Mouse (Mus musculus) monocyte, adult 2 months (primary cell): ENCODE measurements around the gene Znrf4.

Experiments used
- DNase-seq, 2 experiments: peaks; one replicate each; pipeline ENCODE4 v3.0.0; 2022; ENCODE audit warnings: low spot score in 2 of 2, low read depth in 1 of 2

The Znrf4 gene

DNA sequence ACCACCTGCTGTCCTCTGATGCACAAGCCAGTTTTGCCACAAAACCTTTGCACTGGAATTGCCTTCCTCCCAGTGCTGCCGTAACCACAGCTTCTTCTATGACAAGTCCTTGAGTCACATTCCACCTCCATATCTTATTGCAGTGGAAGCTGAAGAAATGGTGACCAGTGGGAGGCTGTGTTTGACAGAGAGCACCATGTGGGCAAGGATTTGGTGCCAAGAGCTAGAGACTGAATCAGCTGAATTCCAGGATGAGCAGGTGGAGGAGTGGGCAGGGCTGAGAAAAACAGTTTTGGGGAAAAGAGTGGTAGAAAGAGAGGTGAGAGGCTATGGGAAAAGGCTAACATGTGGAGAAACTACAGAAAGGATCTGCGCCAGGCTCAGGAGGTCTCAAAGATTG lies 18.4 kb downstream of the Znrf4 start:
- no peak for DNase-seq

DNA sequence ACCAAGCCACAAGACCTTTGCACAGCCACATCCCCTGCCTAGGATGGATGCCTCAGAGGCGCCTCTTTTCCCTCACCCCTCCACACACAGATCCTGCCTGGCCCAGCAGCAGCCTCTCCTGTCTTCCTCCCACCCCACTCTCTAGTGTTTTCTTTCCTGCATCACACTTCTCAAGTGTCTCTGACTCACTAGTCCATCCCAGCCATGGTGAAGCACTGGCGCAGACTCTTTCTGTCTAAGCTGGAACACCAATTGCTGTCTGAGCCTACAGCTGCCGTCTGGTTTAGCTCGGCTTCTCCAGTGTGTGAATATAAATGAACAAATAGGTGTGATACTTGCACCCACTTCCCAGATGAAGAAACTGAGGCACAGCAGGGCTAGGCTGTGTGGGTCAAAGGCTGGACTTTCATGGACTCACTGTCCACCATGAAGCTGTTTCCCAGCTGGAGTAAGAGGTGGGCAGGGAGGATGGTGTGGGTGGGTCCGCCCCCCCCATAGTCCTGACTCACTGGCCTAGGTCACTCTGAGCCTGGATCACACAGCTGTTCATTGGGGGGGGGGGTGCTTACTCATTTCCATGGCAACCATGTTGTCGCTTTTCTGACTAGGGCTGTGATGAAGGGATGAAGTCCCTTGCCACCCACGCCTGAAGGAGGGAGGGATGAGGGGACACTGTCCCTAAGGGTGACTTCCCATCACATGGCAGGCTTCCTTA lies 21.6 kb downstream of the Znrf4 start:
- DNase-seq: no peak

DNA sequence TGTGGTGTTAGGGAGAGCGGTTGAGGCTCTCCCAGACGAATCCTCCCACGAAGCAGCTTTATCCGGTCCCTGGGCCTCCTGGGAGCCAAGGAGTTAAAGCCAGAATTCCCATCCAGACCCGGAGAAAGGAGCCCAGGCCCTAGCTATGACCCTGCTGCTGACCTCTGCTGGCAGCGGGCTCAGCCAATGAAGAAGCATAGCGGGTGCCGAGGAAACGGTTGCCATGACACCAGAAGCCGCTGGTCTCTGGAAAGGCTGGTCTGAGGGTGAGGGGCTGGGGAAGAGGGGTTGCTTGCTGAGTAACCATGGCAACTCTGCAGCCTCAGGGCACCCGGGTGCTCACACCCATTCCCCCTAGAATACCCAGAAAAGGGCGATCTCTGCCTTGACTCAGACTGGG lies 24.2 kb downstream of the Znrf4 start:
- no peak for DNase-seq

DNA sequence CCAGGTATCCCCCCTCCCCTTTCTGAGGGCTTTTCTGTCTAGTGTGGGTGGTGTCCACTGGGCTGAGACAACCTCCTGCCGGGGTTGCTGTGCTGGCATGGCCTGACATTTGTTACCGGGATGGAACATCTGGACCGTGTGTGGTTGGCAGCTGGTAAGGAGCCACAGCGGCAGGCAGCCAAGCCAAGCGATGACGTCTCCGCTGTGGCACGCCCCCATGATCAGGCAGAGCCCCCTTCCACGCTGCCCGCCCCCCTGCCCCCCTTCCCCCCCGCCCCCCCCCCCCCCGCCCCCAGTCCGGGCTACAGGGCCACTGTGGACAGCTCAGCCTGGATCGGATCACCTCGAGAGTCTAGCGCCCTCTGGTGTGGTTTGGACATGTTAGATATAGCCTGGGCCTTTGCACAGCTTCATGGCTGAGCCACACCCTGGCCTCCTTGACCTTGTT lies 24.8 kb downstream of the Znrf4 start:
- no peak for DNase-seq

DNA sequence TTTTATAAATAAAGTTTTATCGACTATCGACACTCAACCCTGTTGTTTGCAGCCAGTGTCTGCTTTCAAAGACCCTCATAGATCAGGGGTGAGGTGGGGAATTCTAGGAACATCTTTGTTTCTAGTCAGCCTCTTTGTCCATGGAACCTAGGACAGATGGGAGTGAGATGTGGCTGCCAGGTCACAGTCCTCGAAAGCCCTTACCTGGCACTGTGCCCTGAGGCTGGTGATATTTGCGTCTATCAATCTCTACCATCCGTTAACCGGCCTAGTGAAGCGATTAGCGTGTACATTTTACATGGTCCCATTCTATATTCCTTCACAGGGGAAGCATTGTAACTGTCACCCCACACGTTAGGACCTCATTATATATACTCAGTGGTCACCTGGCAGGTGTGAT lies 26.3 kb downstream of the Znrf4 start:
- no peak for DNase-seq

DNA sequence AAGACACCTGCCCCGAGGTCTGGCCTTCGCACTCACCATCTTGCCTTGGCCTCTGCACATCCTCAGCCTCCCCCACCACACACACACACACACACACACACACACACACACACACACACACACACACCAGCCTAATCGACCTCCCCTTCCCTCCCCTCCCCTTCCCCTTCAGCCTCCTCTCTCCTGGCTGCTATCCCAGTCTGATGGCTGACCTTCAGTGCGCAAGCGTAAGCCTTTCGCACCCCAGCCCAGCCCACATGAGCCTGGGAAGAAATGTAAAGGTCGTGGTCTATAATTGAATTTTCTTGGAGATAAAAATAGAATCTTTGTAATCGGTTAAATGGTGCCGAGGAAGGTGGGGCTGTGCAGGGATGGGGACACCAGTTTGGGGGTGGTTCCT lies 27.1 kb downstream of the Znrf4 start:
- DNase-seq: no peak

DNA sequence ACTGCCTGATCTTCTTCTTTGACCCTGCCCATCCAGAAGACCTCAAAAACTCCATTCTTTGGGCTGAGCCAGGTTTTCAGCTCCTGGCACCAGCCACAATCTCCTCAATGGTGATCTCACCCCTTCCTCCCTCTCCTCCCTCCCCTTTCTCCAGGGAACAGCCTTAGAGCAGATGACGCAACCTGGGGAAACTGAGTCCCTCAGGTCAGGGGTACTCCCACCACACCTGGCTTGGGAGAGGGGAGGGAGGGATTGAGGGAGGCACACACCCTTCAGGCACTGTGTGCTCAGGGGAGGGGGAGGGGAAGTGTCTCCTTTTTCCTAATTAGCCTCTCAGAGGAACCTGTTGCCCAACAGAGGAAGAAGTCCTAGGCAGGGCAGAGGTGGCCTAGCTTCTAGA lies 29.6 kb downstream of the Znrf4 start:
- DNase-seq: no peak

DNA sequence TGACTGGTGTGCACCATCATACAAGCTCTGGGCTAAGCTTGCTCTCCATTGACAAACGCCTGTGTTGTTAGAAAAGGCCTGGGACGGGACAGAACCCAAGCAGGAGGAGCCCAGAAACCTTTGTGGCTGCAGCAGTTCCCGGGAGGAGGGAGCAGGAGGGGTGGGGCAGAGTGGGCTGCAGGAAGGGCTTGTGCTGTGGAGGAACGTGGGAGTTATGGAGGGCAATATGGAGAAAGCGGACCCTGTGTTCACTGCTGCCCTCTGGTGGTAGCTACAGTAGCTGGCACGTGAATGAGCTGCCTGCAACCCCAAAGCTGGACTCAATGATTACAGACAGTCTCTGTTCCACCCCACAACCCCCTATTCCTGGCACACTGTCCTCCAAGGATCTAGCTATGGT lies 32.9 kb downstream of the Znrf4 start:
- no peak for DNase-seq

DNA sequence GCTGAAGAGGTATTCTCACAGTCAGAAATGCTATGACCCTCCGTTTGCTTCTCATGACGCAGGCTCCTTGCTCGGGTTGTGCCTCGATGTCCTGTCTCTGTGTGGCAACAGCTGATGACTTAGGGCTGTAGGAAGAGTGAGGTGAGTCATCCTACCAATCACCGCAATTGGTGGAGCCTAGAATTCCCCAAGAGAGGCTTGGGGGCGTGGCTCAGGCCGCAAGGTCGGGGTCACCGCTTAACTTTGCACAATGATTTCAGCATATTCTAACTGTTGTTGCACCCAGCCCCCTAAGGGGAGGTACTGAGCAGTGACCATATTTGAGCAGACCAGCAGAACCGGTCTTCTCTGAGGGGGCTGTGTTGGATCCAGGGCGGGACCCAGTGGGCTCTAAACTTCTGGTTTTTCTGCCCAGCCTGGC lies 34.0 kb downstream of the Znrf4 start:
- peak in 1 of 2 experiments; percentile 36 for DNase-seq

DNA sequence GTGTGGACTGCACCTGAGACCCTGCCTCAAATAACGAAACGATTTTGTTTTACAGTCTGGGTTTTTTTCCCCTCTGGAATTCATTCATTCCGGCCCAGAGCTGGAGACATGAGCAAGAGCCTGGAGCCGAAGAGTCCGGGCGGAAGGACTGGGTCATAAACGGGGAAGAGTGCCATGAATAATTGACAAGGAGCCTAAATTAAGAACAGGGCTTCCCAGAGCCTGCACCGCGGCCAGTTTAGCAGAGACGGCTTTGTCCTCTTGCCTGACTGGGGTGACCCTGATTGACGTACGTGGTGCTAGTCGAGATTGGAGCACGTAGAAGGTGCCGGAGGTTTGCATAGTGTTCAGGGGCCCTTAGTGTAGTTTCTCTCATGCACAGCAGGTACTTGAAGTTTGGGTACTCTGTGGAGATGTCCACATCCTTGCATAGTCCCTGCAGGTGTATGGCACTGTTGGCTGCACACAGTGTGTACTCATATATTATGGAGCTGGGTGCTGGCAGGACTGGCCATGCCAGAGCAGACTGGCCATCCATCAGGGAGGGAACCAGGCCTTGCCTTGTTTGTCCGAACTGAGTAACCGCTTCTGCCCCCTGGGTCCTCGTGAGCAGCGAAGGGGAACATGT lies 34.9 kb downstream of the Znrf4 start:
- DNase-seq: no peak

DNA sequence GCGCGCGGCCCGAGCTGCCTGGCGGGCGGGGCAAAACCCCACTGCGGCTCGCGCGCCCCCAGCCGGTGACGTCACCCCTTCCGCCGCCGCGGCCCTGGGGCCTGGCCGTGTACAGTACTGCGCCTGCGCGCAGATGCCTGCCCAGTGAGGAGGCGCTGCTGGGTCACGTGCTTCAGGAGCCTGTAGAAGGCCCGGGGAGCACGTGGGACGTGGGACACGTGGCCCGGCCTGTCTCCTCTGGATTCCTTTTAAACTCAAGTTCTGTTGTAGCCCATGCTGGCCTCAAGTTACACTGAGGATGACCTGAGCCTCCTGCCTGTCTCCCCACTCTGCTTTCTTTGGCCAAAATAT lies 35.9 kb downstream of the Znrf4 start, which contains the start of gene Ptprs:
Gene Ptprs, minus strand, starts transcription at position 82 of the 351 bp plus-strand sequence.
- DNase-seq: peak; percentile 63 to 84

DNA sequence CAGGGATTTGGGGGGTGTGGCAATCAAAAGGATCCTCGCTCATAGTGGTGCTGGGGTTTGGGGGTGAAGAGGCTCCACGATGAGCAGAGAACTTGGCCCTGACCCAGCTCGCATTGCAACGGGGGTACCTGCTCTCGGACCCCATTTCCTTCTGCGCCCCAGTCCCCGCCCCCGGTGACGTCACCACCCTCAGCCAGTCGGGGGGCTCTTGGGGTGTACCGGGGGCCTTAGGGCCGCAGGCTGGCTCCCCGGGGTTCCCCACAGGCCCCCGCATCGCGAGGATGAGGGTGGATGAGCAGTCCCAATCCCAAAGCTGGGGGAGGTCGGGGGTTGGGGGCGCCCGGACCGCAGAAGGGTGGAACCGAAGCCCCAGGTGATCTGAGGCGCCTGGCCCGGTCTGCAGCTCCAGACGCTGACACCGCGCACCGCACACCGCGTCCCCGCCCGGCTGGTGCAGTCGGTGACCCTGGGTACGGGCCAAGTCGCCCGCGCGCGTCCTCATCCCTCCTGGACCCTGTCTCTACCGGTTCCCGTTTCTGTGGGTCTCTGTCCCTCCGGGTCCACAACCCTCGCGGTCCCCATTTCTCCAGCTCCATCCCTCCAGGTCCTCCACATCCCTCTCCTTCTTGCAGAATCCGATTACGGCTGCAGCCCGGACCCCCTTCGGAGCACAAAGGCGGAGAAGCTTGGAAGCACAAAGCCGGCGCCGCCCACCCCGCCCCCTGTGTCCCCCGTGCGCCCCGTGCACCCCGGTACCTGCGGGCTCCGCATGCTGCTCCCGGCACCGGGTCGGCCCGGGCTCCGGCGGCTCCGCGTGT lies 36.4 kb downstream of the Znrf4 start:
- no peak for DNase-seq

DNA sequence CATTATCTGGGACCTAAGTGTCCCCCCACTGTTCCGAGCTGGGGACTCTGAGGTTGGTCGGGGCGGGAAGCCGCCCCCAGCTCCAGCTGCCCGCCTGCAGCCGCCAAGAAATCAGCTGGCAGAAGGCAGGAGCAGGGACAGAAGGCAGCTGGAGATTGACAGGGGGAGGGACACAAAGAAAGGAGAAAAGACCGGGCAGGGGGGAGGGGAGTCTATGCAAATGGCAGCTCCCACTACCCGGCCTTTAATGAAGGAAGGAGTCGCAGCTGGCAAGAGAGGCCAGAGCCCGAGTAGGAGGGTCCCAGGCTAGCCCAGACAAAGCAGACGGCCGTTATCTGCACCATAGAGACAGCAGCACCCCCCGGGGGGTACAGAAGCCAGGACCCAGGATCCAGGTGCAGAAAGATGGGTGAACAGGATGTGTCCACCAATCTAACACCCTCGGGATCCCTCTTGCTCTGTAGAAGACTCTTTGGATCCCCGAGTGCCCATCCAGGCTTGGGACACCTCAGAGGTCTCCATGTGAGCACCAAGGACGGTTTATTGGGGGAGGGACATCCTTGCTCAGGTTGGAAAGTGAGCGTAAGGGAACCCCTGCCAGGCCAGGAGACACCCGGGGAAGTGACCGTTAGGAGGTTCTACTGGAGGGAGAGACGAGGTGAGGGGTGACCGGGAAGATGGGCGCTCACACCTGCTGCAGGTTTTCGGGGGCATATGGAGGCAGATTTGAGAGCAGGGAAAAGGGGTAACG lies 37.2 kb downstream of the Znrf4 start:
- DNase-seq: no peak

DNA sequence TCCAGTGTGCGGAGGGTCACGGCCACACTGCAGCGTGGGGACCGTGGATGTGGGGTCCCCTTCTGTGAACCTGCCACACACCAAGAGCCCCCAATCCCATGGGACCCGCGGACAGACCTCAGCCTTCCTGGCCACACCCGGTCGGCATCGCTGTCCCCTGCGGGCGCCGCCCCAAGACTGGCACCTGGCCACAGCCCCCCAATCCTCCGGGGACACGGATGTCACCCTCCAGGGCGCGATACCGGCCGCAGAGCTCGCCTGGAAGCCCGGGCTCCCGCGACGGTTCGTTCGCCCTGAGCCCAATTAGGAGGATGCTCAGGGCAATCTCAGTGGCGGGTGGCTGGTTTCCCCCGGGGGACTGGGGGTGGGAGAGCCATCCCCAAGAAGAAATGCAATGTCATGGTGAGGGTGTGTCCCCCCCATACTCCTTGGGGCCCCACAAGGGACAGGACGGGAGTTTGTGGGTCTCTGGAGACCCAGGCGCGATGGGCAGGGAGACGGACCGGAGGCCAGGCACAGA lies 37.9 kb downstream of the Znrf4 start:
- DNase-seq: no peak

DNA sequence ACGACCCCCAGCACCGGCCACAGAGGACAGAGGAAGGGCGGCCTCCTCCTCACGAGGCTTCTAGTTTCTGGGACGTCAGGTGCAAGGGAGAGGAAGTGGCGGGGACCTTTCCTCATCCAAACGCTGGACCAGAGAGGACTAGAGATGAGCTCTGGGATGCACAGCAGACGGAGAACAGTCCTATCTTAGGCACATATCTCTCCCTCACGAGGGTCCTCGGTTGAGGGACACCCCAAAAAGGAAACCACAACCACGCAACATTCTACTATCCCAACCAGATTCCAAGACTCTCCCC lies 38.7 kb downstream of the Znrf4 start:
- DNase-seq: no peak

DNA sequence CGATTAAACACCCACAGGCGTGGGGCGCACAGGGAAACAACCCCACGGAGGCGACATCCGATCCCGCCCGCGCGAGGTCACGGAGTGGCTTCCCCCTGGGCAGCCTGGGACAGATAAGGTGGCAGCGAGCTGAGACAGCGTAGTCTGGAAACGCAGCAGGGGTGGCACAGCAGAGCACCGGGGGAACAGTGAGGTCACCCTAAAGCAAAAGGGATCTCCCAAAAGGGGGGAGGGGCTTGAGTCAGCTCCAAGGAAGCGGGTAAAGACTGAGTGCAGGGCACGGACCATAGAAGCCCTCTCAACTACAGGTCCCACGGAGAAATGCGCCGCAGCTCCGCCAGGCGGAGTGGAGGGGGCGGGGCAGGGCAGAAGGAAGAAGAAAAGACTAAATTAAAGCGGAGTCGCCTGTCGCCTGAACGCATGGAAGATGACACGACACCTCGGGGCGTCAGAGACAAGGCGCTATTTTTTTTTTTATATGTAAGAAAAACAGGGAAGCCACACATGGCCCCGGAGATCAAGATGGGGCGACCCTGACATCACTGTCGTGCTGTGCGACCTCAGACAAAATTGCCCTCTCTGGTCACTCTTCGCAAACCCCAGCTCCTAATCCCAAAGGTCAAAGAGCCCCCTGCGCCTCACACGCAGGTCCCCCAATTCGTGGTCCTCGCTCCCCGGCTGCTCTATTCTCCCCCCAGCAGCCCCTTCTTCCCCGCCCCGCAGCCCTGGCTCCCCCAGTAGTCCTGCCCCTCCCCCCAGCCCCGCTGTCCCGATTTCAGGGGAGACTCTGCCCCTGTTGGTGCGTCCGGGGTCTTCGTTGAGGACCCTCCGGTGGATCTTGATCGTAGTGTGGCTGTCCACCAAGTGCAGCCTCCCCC lies 39.3 kb downstream of the Znrf4 start:
- peak; percentile 45 to 70 for DNase-seq

DNA sequence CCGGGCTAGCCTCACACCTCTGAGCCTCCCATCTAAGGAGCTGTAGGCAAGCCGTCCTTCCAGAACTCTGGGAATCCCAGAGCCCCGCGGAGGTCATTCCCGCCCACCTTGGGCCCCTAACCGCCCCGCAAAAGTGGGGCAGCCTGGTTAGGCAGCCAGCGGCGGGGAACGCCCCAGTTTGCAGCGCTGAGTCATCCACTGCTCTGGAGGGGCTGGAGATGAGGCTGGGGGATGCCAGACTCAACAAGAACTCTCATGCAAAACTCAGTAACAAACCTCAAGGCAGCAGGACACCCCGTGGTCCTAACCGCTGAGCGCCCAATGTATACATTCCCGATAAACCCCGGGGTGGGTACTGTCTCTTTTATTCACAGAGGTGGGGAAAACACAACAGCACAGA lies 40.1 kb downstream of the Znrf4 start:
- no peak for DNase-seq

DNA sequence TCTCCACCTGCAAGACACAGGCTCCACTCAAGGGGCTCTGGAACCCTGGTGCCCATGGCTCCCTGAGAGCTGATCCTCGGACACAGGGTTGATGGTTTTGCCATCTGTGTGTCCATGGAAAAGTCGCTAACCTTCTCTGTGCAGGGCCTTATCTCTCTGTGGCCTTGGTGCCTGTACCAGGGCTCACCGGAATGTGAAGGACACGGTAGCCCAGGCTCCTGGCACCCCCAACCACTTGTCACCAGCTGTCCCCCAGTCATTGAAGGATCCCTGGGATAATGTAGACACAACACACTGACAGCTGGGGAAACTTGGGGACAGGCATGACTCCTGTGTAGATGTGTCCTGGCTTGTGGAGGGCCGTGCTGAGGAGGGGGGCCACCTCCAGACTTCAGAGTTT lies 41.1 kb downstream of the Znrf4 start:
- DNase-seq: no peak

DNA sequence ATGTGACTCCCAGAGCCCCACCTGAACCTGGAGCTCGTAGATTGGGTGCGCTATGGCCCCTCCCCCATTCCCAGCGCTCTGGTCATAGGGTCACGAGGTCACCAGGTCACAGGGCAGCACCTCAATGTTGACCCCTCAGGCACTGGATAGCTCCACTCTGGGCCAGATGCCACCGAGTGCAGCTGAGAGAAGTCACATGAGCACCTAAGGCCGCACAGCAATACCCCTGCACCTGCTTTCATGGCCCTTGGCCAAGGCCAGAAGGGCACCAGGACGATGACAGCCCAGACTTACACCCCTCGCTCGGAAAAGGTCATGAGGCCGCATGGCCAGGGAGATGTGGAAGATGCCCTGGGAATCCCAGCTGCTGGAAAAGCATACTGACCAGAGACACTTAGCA lies 41.7 kb downstream of the Znrf4 start:
- DNase-seq: no peak

DNA sequence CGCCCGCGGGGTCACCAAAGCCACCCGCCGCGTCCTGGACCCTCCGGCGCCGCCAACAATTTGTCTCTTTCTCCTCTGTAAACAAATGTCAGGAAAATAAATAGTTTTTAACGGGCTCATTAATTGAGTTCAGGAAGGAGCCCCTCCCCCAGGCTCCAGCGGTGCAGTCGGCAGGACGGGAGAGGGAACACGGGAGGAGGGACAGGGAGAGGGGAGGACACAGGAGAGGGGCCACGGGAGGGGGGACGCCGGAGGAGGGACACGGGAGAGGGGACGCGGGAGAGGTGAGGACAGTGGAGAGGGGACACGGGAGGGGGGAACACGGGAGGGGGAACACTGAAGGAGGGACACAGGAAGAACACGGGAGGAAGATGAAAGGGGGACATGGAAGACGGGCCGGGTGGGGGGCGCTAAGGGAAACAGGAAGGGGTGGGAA lies 42.2 kb downstream of the Znrf4 start:
- no peak for DNase-seq
